Mouse (Mus musculus) olfactory bulb, adult 2 months (tissue): ENCODE data around the gene Ccdc148. TPM values are rescaled to one million over a fixed set of nuclear protein-coding genes. Genes with fewer than 3 reads are reported as not detected.
A peak's percentile ranks its signal among the peaks of the same experiment; 100 is the strongest.

ENCODE experiments used
- H3K27ac ChIP-seq: fragments of 200-500 bp; 2 replicates; pipeline ENCODE4 v1.5.1; 2012; ENCODE audit warnings: low read depth, low read length; ENCODE audit not compliant: insufficient read depth
- H3K4me1 ChIP-seq: fragments of 200-500 bp; 2 replicates; pipeline ENCODE4 v1.6.1; 2012; ENCODE audit warnings: low read length; ENCODE audit not compliant: control insufficient read depth, insufficient read depth
- H3K4me3 ChIP-seq: fragments of 200-500 bp; 2 replicates; pipeline ENCODE4 v1.5.1; 2012; ENCODE audit warnings: mild to moderate bottlenecking, low read depth, low read length, moderate library complexity; ENCODE audit not compliant: insufficient read depth
- CTCF ChIP-seq: fragments of 200-500 bp; IDR thresholded peaks from 2 replicates; pipeline ENCODE4 v1.5.1; 2012; ENCODE audit warnings: low read depth, mild to moderate bottlenecking, low read length, moderate library complexity; ENCODE audit not compliant: insufficient read depth
- POLR2A ChIP-seq: fragments of 200-500 bp; IDR thresholded peaks from 2 replicates; pipeline ENCODE4 v1.6.1; 2012; ENCODE audit warnings: mild to moderate bottlenecking, low read depth, low read length, moderate library complexity; ENCODE audit not compliant: insufficient read depth
- WGBS: fragments of 180-500 bp; shearing (Covaris S2); methylation state at CpG from one replicate; pipeline ENCODE4 v1.1.7; 2018; 5-methylcytosine and 5-hydroxymethylcytosine counted together
- polyA plus RNA-seq: library from polyadenylated mRNA; stranded (reverse); fragments of >200 nt; gene quantifications from 2 replicates; pipeline ENCODE4 v1.2.4, GENCODE M21; 2012; ENCODE audit warnings: low replicate concordance; ENCODE audit not compliant: missing spikeins, insufficient read depth, insufficient read length

Gene Ccdc148
- not detected in 2 replicates for polyA plus RNA-seq

GRCm38 (mm10) chr2:59160605-59160963, at the start of gene Ccdc148, which contains the start of gene Pkp4:
Ccdc148 (minus strand) TSS chr2:59160683.
Pkp4 (plus strand) TSS chr2:59160850.
- Histone ChIP-seq H3K4me1 (peaks cover 5% of the 10 kb centered on the region), H3K4me3 (peak within 1 kb of the TSS; percentile 93), H3K27ac (peak within 1 kb of the TSS; percentile 74)
- WGBS, result 0% methylated on average over 26 of the region's 37 CpGs
- peak; percentile 32; the same call in 1 of the 2 replicates for TF ChIP-seq POLR2A
- TF ChIP-seq CTCF, result no peak

DNA sequence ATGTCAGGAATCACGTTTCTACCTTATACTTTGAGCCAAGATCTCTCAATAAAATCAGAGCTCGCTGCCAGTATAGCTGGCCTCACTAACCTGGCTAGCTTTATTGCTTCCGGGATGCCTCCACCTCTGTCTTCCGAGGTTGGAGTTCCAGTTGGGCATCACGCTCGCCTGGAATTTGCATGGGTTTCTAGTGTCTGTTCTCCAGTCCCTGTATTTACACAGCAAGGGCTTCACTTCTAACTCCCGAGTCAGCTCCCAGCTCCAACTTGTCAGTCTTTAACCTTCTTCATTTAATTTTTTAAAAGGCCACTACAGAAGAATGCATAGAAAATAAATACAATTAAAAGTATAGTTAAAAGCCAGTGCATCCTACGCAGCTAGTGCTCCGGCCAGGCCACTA, 47.8 kb upstream of the Ccdc148 start:
- WGBS, result 82% methylated on average over 9 of the region's 9 CpGs

DNA sequence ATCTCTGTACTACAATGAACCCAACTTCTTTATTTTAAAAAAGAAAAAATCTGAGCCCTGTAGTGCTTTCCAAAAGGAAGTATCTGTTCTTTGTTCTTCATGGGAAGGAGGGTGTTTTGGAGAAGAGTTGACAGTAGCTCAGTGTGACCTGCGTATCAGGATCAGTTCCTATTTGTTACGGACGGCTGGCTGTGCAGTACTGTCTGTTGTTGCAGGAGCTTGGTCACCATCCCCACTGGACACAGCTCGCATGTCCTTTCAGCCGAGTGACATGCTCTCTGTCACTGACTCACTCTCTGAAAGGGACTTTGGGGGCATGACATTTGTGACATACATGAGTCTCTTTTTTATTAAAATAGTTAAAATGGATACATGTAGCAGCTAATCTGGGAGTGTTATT, 47.2 kb upstream of the Ccdc148 start:
- Histone ChIP-seq H3K4me3 (no peak overlapping the region), H3K27ac (no peak overlapping the region), H3K4me1 (peaks cover 20% of the 10 kb centered on the region)
- TF ChIP-seq CTCF (no peak), POLR2A (no peak)
- WGBS, result 71% methylated on average over 5 of the region's 5 CpGs

More for the DNA sequence above, 47.8 kb upstream of the Ccdc148 start:
- Histone ChIP-seq H3K4me1 (peaks cover 16% of the 10 kb centered on the region), H3K4me3 (no peak overlapping the region), H3K27ac (no peak overlapping the region)
- TF ChIP-seq POLR2A (no peak), CTCF (no peak)

DNA sequence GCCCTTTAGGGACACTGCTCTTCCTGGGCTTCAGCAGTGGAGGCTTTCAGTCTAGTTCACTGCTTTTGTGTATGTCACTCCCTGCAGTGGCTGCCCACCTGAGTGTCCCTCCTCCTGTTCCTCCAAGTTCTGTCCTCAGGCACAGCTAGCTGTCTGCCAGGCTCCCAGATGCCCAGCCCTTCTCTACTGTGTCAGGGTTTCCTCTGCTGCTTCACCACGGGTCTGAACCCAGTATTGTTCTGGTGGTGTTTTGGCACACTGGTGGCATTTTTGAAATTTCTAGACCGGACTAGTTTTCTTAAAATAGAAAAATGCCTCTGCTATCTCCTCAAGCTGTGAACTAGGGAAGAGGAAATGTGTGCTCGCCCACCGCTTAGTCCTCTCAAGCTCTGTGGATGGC, 46.8 kb upstream of the Ccdc148 start:
- WGBS, result 27% methylated on average over 4 of the region's 4 CpGs
- Histone ChIP-seq H3K4me1 (peaks cover 20% of the 10 kb centered on the region), H3K4me3 (no peak overlapping the region), H3K27ac (no peak overlapping the region)
- TF ChIP-seq POLR2A, result no peak
- no peak for TF ChIP-seq CTCF

GRCm38 (mm10) chr2:59206190-59206589, 45.7 kb upstream of the Ccdc148 start:
- Histone ChIP-seq H3K27ac (no peak overlapping the region), H3K4me3 (no peak overlapping the region), H3K4me1 (peaks cover 22% of the 10 kb centered on the region)
- WGBS, result 92% methylated on average over 2 of the region's 2 CpGs
- TF ChIP-seq CTCF (no peak), POLR2A (no peak)

DNA sequence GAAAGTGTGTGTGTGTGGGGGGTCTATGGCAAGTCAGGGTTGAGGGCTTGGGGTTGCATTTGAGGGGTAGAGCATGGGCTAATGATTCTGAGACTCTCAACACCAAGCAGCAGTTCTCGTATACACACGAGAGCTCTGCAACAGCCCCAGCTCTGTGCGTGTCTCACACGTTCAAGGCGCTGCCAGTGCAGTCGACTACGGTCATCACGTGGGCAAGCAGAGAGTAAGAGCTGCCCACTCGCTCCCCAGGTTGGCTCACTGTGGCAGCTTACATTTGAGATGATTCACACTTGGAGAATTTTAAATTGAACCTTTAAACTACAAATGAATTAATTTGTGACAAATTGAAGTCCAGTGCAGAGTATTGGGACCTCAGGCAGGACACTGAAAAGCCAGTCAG, 44.6 kb upstream of the Ccdc148 start:
- Histone ChIP-seq H3K4me3 (no peak overlapping the region), H3K27ac (no peak overlapping the region), H3K4me1 (peaks cover 23% of the 10 kb centered on the region)
- TF ChIP-seq CTCF (no peak), POLR2A (no peak)
- 68% methylated on average over 9 of the region's 9 CpGs for WGBS

GRCm38 (mm10) chr2:59203627-59204425, 43.3 kb upstream of the Ccdc148 start:
- Histone ChIP-seq H3K27ac (no peak overlapping the region), H3K4me3 (no peak overlapping the region), H3K4me1 (peaks cover 23% of the 10 kb centered on the region)
- WGBS, result 66% methylated on average over 3 of the region's 3 CpGs
- TF ChIP-seq CTCF (no peak), POLR2A (no peak)

- 69% methylated on average over 5 of the region's 5 CpGs for WGBS
- no peak for TF ChIP-seq POLR2A
- H3K4me3 ChIP-seq, result no peak overlapping the region
- H3K27ac ChIP-seq, result no peak overlapping the region
- H3K4me1 ChIP-seq, result peaks cover 23% of the 10 kb centered on the region
Observed at GRCm38 (mm10) chr2:59202930-59203329, 42.4 kb upstream of the Ccdc148 start.

DNA sequence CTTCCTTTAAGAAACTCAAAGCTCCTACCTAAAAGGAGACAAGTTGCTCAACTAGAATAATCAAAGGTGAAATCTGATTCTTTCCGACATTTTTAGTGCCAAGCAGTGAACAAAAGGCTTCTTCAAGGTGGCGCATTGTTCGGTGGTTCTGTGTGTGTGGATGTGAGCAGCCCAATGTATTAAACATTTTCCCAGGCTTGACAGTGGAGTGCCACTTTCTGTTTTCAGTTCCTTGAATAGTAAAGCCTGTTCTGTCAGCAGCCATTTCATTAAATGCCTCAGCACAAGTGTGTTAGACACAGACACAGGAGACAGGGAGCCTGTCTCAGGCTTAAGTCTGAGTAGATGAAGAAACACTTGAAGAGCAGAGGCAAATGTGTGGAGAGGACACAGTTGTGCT, 40.0 kb upstream of the Ccdc148 start:
- TF ChIP-seq CTCF (no peak), POLR2A (no peak)
- H3K4me3 ChIP-seq, result no peak overlapping the region
- no peak overlapping the region for H3K27ac ChIP-seq
- peaks cover 13% of the 10 kb centered on the region for H3K4me1 ChIP-seq
- 77% methylated on average over 3 of the region's 3 CpGs for WGBS
